Mouse (Mus musculus): ENCODE measurements around the gene Apold1. TPM values are rescaled to one million over a fixed set of nuclear protein-coding genes. Genes with fewer than 3 reads are reported as not detected.

Gene Apold1
- total and polyA plus RNA-seq, 3 experiments = 0.08 to 0.12 TPM; not detected in 1

DNA sequence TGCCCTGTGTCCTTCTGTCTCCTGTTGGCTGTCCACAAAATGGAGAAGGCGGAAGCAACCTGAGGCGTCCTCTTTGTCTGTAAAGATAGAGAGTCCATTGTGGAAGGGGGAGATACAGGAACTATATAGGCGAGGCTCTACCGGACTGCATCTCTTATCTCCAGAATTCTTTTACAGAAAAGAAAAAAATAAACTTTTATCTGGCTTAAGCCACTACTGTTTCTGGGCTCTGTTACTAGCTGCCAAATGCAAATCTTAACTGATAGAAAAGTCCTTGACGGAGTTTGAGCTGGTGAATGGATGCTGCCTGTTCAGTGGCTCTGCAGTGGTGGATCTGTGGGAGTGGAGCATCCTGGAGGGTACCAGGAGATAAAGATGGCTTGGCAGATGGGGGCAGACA is 30.2 kb upstream of the Apold1 start:
- H3K9ac ChIP-seq (ENCODE audit: control insufficient read depth, low read depth, low read length, poor library complexity, severe bottlenecking) = peak overlapping the region; percentile 49
- H3K79me2 ChIP-seq (ENCODE audit: control insufficient read depth, insufficient read depth, low read length, poor library complexity) = no peaks in the 10 kb centered on the region
- H3K27ac ChIP-seq (ENCODE audit: control insufficient read depth, low read depth, low read length) = peak overlapping the region; percentile 98
- H3K4me1 ChIP-seq (ENCODE audit: control insufficient read depth in 1 of 2, insufficient read depth in 2 of 2, low read length in 2 of 2) = peaks cover 14 to 39% of the 10 kb centered on the region in 2 experiments
- peaks cover 3 to 34% of the 10 kb centered on the region in 2 experiments; a peak in 3 of 4 replicates for H3K36me3 ChIP-seq (ENCODE audit: control insufficient read depth in 1 of 2, insufficient read depth in 2 of 2, low read length in 2 of 2)
- DNase-seq (ENCODE audit: low read depth, low spot score) = peak; percentile 84
- H3K9me3 ChIP-seq (replicated peaks; ENCODE audit: insufficient read depth, low read length) = no peaks in the 10 kb centered on the region
- no peaks in the 10 kb centered on the region for H3K27me3 ChIP-seq (ENCODE audit: control insufficient read depth in 1 of 2, insufficient read depth in 2 of 2, low read length in 2 of 2)
- H3K4me3 ChIP-seq (ENCODE audit: control insufficient read depth in 1 of 2, insufficient read depth in 1 of 2, low read depth in 2 of 2, low read length in 2 of 2) = peak overlapping the region in 1 of 2 experiments; percentile 31; a peak in 3 of 4 replicates
- peak; percentile 97 to 98 for TF ChIP-seq EP300 (IDR thresholded peaks at IDR 0.05; ENCODE audit: low read depth in 1 of 2, low read length in 2 of 2)
- peak; percentile 60 for TF ChIP-seq TAL1 (IDR thresholded peaks at IDR 0.05; ENCODE audit: low read length)
- no peak for TF ChIP-seq RAD21 (IDR thresholded peaks at IDR 0.05; ENCODE audit: low read depth, low read length)
- no peak for TF ChIP-seq JUND (IDR thresholded peaks at IDR 0.05; ENCODE audit: low read depth, low read length)
- no peak for TF ChIP-seq ZC3H11A (IDR thresholded peaks at IDR 0.05; ENCODE audit: low read depth, low read length)
- TF ChIP-seq POLR2A (IDR thresholded peaks at IDR 0.05; ENCODE audit: control insufficient read depth in 1 of 2, insufficient read depth in 1 of 2, low read depth in 1 of 2, low read length in 2 of 2, poor library complexity in 1 of 2) = peak in 1 of 2 experiments; percentile 39; a peak in 1 of 4 replicates
- no peak for TF ChIP-seq UBTF (IDR thresholded peaks at IDR 0.05; ENCODE audit: borderline replicate concordance, insufficient read depth, low read depth, low read length)
- TF ChIP-seq ELF1 (IDR thresholded peaks at IDR 0.05; ENCODE audit: low read depth, low read length) = peak; percentile 84
- no peak for TF ChIP-seq MAZ (IDR thresholded peaks at IDR 0.05; ENCODE audit: low read depth, low read length)
- TF ChIP-seq MYC (IDR thresholded peaks at IDR 0.05; ENCODE audit: low read depth, low read length) = 0 out of 2 replicates have a peak, but pooled peaks have one; percentile 43
- no peak for TF ChIP-seq ZMIZ1 (IDR thresholded peaks at IDR 0.05; ENCODE audit: low read depth, low read length)
- 0 out of 2 replicates have a peak, but pooled peaks have one; percentile 59 for TF ChIP-seq MEF2A (IDR thresholded peaks at IDR 0.05; ENCODE audit: extremely low read depth, insufficient replicate concordance, low read depth, low read length, poor library complexity, severe bottlenecking)
- peak; percentile 88 for TF ChIP-seq RCOR1 (IDR thresholded peaks at IDR 0.05; ENCODE audit: low read depth, low read length)
- no peak for TF ChIP-seq USF2 (IDR thresholded peaks at IDR 0.05; ENCODE audit: borderline replicate concordance in 1 of 2, insufficient read depth in 1 of 2, low read depth in 1 of 2, low read length in 2 of 2)
- peak; percentile 54; the same call in 1 of the 2 replicates for TF ChIP-seq TBP (IDR thresholded peaks at IDR 0.05; ENCODE audit: low read depth, low read length)
- TF ChIP-seq TCF12 (IDR thresholded peaks at IDR 0.05; ENCODE audit: low read depth, low read length) = peak; percentile 93
- no peak for TF ChIP-seq ZKSCAN1 (IDR thresholded peaks at IDR 0.05; ENCODE audit: low read depth, low read length)
- no peak for TF ChIP-seq NELFE (IDR thresholded peaks at IDR 0.05; ENCODE audit: low read depth, low read length)
- TF ChIP-seq POLR2AphosphoS2 (IDR thresholded peaks at IDR 0.05; ENCODE audit: low read length) = 0 out of 2 replicates have a peak, but pooled peaks have one; percentile 27
- 0 out of 2 replicates have a peak, but pooled peaks have one; percentile 13 for TF ChIP-seq USF1 (IDR thresholded peaks at IDR 0.05; ENCODE audit: low read depth, low read length)
- TF ChIP-seq ZNF384 (IDR thresholded peaks at IDR 0.05; ENCODE audit: low read depth, low read length) = peak; percentile 97
- TF ChIP-seq KAT2A (conservative IDR thresholded peaks at IDR 0.05; ENCODE audit: low read depth, low read length) = no peak
- no peak for TF ChIP-seq SMC3 (IDR thresholded peaks at IDR 0.05; ENCODE audit: low read depth, low read length)
- TF ChIP-seq MXI1 (IDR thresholded peaks at IDR 0.05; ENCODE audit: low read depth, low read length) = peak; percentile 37
- TF ChIP-seq CTCF (IDR thresholded peaks at IDR 0.05 in 2 of 3, conservative IDR thresholded peaks at IDR 0.05 in 1 of 3; ENCODE audit: control insufficient read depth in 1 of 3, insufficient read depth in 1 of 3, low read depth in 2 of 3, low read length in 3 of 3, poor library complexity in 1 of 3, severe bottlenecking in 1 of 3) = no peak
- no peak for TF ChIP-seq GABPA (IDR thresholded peaks at IDR 0.05; ENCODE audit: low read depth, low read length)
- peak; percentile 83 for TF ChIP-seq MYB (IDR thresholded peaks at IDR 0.05; ENCODE audit: low read depth, low read length)
- peak; percentile 93 for TF ChIP-seq SIN3A (IDR thresholded peaks at IDR 0.05; ENCODE audit: low read length)
- TF ChIP-seq NRF1 (IDR thresholded peaks at IDR 0.05; ENCODE audit: insufficient read depth, low read depth, low read length, poor library complexity, severe bottlenecking) = no peak
- TF ChIP-seq BHLHE40 (IDR thresholded peaks at IDR 0.05; ENCODE audit: borderline replicate concordance, low read depth, low read length) = peak; percentile 55; the same call in 1 of the 2 replicates
- peak; percentile 92 for TF ChIP-seq ETS1 (IDR thresholded peaks at IDR 0.05; ENCODE audit: low read depth, low read length)
- TF ChIP-seq E2F4 (IDR thresholded peaks at IDR 0.05; ENCODE audit: borderline replicate concordance, low read depth, low read length) = no peak
- TF ChIP-seq HCFC1 (IDR thresholded peaks at IDR 0.05; ENCODE audit: low read depth, low read length) = peak; percentile 17; the same call in 1 of the 2 replicates
- no peak for TF ChIP-seq MAFK (IDR thresholded peaks at IDR 0.05; ENCODE audit: borderline replicate concordance, low read depth, low read length)
- TF ChIP-seq CHD2 (IDR thresholded peaks at IDR 0.05; ENCODE audit: low read length) = no peak
- TF ChIP-seq CHD1 (IDR thresholded peaks at IDR 0.05; ENCODE audit: low read depth, low read length) = no peak
- no peak for TF ChIP-seq POLR2AphosphoS5 (IDR thresholded peaks at IDR 0.05; ENCODE audit: borderline replicate concordance, low read depth, low read length)
